Mouse (Mus musculus): ENCODE data around the gene Spaca4. TPM values are rescaled to one million over a fixed set of nuclear protein-coding genes. Genes with fewer than 3 reads are reported as not detected.
A peak's percentile ranks its signal among the peaks of the same experiment; 100 is the strongest.

Gene Spaca4
- polyA plus RNA-seq, 1 experiment from 2014 or later, result not detected

DNA sequence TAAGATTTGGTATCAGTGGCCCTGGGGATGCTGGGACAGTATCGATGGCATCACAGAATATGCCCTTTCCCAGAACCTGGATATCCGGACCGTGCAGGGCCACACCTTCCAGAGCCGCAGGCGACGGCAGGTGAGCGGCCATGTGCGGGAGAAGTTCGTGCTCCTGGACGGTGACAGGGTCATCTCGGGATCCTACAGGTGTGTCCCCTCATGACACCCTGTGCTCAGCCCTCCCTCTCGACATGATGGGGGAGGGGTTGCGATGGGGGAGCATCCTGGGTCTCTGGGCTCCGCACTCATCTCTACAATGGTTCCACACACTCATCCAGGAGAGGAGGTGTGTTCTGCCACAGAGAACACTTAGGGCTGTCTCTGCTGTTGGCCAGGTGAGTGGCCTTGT, 1.8 kb downstream of the Spaca4 start:
- peaks cover 48% of the 10 kb centered on the region for H3K36me3 ChIP-seq (ENCODE audit: control insufficient read depth, insufficient read depth, low read length)
- 92% methylated on average over 14 of the region's 14 CpGs for WGBS
- ATAC-seq (ENCODE audit: insufficient number of reproducible peaks, insufficient read depth, low FRiP score, low read depth), result no peak
- no peak overlapping the region for H3K4me3 ChIP-seq (ENCODE audit: low read depth, low read length)
- no peak overlapping the region for H3K27ac ChIP-seq (ENCODE audit: low read length)
- H3K27me3 ChIP-seq (ENCODE audit: control insufficient read depth, insufficient read depth, low read length), result no peaks in the 10 kb centered on the region
- H3K4me1 ChIP-seq (ENCODE audit: control insufficient read depth, insufficient read depth, low read length), result peaks cover 12% of the 10 kb centered on the region
- no peaks in the 10 kb centered on the region for H3K9me3 ChIP-seq (ENCODE audit: control insufficient read depth, low read depth, low read length)
- no peak overlapping the region for H3K4me2 ChIP-seq (replicated peaks; ENCODE audit: low read depth, low read length)
- no peak overlapping the region for H3K9ac ChIP-seq (replicated peaks; ENCODE audit: low read depth, low read length)

GRCm38 (mm10) chr7:45723301-45723700, 2.3 kb downstream of the Spaca4 start:
- Histone ChIP-seq H3K4me1 (ENCODE audit: control insufficient read depth, insufficient read depth, low read length) (peaks cover 12% of the 10 kb centered on the region), H3K9me3 (ENCODE audit: control insufficient read depth, low read depth, low read length) (no peaks in the 10 kb centered on the region), H3K27ac (ENCODE audit: low read length) (no peak overlapping the region), H3K4me2 (replicated peaks; ENCODE audit: low read depth, low read length) (no peak overlapping the region), H3K9ac (replicated peaks; ENCODE audit: low read depth, low read length) (no peak overlapping the region), H3K4me3 (ENCODE audit: low read depth, low read length) (no peak overlapping the region), H3K27me3 (ENCODE audit: control insufficient read depth, insufficient read depth, low read length) (no peaks in the 10 kb centered on the region), H3K36me3 (ENCODE audit: control insufficient read depth, insufficient read depth, low read length) (peaks cover 48% of the 10 kb centered on the region)
- ATAC-seq (ENCODE audit: insufficient number of reproducible peaks, insufficient read depth, low FRiP score, low read depth), result no peak
- 77% methylated on average over 4 of the region's 4 CpGs for WGBS

- no peak for ATAC-seq (ENCODE audit: insufficient number of reproducible peaks, insufficient read depth, low FRiP score, low read depth)
- H3K9me3 ChIP-seq (ENCODE audit: control insufficient read depth, low read depth, low read length), result no peaks in the 10 kb centered on the region
- H3K9ac ChIP-seq (replicated peaks; ENCODE audit: low read depth, low read length), result no peak overlapping the region
- no peaks in the 10 kb centered on the region for H3K27me3 ChIP-seq (ENCODE audit: control insufficient read depth, insufficient read depth, low read length)
- H3K4me3 ChIP-seq (ENCODE audit: low read depth, low read length), result no peak overlapping the region
- H3K27ac ChIP-seq (ENCODE audit: low read length), result no peak overlapping the region
- H3K36me3 ChIP-seq (ENCODE audit: control insufficient read depth, insufficient read depth, low read length), result peaks cover 48% of the 10 kb centered on the region
- H3K4me2 ChIP-seq (replicated peaks; ENCODE audit: low read depth, low read length), result no peak overlapping the region
- WGBS, result 76% methylated on average over 13 of the region's 13 CpGs
- peaks cover 12% of the 10 kb centered on the region for H3K4me1 ChIP-seq (ENCODE audit: control insufficient read depth, insufficient read depth, low read length)
Observed at GRCm38 (mm10) chr7:45722348-45722713, 3.3 kb downstream of the Spaca4 start.

DNA sequence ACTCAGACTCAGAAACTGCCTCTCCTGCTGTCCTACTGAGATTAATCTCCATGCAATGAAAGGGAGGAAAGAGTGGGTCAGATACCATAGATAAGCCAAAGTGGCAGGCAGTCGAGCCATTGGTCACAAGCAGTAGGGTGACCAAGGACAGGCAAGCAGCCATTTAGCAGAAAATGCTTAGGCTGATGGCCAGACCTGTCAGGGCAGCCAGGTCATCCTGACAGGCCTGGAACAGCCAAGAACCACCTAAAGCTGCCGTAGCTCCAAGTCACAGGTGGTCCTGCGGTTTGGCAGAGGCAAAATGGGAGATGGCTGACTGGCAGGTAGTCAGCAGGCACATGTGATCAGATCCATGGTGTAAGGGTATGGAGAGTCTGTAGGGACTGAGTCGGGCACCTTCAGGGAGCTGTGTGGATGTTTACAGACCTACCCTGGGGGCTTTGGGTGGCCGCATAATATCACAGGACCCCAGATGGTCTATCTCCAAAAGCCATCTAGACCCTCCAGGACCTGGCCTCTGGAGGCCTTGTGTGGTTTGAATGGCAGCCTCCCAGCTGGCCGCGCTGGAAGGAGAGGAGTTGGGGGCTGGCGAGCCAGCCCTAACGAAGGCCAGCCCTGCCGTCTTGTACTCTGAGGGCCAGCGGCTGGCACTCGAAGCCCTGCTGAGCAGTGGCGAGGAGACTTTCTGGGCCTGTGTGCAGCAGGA, 3.8 kb downstream of the Spaca4 start:
- no peak for ATAC-seq (ENCODE audit: insufficient number of reproducible peaks, insufficient read depth, low FRiP score, low read depth)
- Histone ChIP-seq H3K4me3 (ENCODE audit: low read depth, low read length) (peak overlapping the region; percentile 8; the same call in 1 of the 2 replicates), H3K4me1 (ENCODE audit: control insufficient read depth, insufficient read depth, low read length) (peaks cover 16% of the 10 kb centered on the region), H3K9me3 (ENCODE audit: control insufficient read depth, low read depth, low read length) (no peaks in the 10 kb centered on the region), H3K4me2 (replicated peaks; ENCODE audit: low read depth, low read length) (peak overlapping the region; percentile 14; the same call in 1 of the 2 replicates), H3K27me3 (ENCODE audit: control insufficient read depth, insufficient read depth, low read length) (no peaks in the 10 kb centered on the region), H3K9ac (replicated peaks; ENCODE audit: low read depth, low read length) (no peak overlapping the region), H3K36me3 (ENCODE audit: control insufficient read depth, insufficient read depth, low read length) (peaks cover 48% of the 10 kb centered on the region), H3K27ac (ENCODE audit: low read length) (no peak overlapping the region)
- 60% methylated on average over 13 of the region's 13 CpGs for WGBS

DNA sequence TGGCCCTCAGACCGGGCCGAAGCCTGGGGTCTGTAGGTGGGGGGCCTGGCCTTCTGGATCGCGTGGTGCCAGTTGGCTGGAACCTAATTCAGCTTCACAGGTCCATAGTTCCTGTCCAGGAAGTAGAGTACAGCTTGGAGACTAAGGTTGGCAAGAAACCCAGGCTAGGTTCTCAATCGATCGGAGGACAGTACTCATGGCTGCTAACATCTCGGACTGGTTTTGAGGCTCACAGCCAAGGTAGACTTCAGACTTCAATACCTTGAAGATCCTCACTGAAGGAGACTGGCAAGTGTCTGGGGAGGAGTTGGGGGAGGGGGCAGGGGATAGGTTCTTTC, 4.4 kb downstream of the Spaca4 start:
- Histone ChIP-seq H3K4me1 (ENCODE audit: control insufficient read depth, insufficient read depth, low read length) (peaks cover 22% of the 10 kb centered on the region), H3K36me3 (ENCODE audit: control insufficient read depth, insufficient read depth, low read length) (peaks cover 44% of the 10 kb centered on the region), H3K9ac (replicated peaks; ENCODE audit: low read depth, low read length) (no peak overlapping the region), H3K27me3 (ENCODE audit: control insufficient read depth, insufficient read depth, low read length) (no peaks in the 10 kb centered on the region), H3K4me2 (replicated peaks; ENCODE audit: low read depth, low read length) (peak overlapping the region; percentile 18; the same call in 1 of the 2 replicates), H3K27ac (ENCODE audit: low read length) (peak overlapping the region; percentile 63; the same call in 1 of the 2 replicates), H3K4me3 (ENCODE audit: low read depth, low read length) (peak overlapping the region; percentile 8; the same call in 1 of the 2 replicates), H3K9me3 (ENCODE audit: control insufficient read depth, low read depth, low read length) (no peaks in the 10 kb centered on the region)
- WGBS, result 74% methylated on average over 7 of the region's 7 CpGs
- ATAC-seq (ENCODE audit: insufficient number of reproducible peaks, insufficient read depth, low FRiP score, low read depth), result no peak

DNA sequence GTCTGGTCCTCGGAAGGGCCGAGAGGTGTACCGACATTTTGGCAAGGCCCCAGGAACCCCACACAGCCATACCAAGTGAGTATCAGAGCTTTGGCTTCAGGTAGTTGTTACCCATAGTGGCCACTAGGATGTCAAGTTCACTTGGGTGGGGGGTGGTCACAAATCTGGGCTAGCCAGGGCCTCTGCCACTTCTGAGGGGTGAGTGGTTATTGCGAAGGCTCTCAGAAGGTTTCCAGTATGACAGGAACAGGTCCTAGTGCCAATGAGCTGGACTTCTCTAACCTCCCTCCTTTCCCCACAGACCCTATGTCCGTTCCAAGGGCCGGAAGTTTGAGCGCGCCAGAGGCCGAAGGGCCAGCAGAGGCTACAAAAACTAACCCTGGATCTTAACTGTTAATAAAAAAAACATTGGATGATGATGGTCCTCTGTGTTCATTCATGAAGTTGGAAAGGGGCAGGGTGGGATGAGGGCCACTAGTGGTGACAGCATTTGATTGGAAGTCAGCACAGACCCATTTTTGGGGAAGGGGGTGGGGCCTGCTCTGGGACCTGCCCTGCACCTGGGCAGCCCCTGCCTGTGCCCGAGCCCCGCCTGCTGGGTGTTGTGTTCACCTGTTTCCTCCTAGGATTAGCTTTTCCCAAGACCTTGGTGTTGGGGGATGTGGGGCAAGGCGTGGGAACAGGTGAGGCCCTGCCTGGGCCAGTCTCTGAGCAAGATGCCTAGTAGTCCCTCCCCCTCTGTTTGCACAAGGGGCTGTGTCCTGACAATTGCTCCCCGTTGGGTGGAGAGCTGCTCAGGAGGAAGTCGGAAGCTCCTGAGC, 5.0 kb downstream of the Spaca4 start, which contains the start of gene Fam83e:
Gene Fam83e (plus strand): TSS at position 800 of the 821 bp plus-strand sequence.
- peak within 1 kb of the TSS; percentile 63; the same call in 1 of the 2 replicates for H3K27ac ChIP-seq (ENCODE audit: low read length)
- WGBS, result 76% methylated on average over 14 of the region's 14 CpGs
- no peak within 1 kb of the TSS for H3K9ac ChIP-seq (replicated peaks; ENCODE audit: low read depth, low read length)

DNA sequence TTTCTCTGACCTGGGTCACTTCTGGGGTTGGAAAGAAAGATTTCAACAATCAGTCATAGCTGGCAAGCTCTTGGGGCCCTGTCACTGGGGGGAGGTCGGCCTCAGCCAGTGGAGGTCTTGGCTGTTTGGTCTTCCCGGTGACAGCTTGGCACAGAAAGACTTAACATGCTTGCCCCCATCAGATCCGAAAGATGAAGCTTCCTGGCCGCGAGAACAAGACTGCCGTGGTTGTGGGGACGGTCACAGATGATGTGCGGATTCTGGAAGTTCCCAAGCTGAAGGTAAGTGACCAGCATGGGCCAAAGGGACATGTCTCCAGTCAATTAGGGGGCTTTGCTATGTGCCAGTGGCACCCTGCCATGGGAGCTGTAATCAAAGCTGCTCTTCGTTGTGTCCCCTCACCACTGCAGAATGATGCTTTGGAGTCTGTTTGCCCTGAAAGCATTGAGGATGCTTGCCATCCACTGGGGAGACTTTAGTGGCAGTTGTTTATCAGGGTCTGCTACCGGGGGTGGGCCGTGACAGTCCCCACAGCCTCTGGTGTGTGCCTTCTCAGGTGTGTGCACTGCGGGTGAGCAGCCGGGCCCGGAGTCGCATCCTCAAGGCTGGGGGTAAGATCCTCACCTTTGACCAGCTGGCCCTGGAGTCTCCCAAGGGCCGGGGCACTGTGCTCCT, 5.7 kb downstream of the Spaca4 start:
- peak overlapping the region; percentile 15; the same call in 1 of the 2 replicates for H3K27ac ChIP-seq (ENCODE audit: low read length)
- peak overlapping the region; percentile 97; the same call in 1 of the 2 replicates for H3K4me3 ChIP-seq (ENCODE audit: low read depth, low read length)
- 0 out of 2 replicates have a peak overlapping the region, but pooled peaks have one; percentile 18 for H3K4me2 ChIP-seq (replicated peaks; ENCODE audit: low read depth, low read length)
- peaks cover 37% of the 10 kb centered on the region for H3K36me3 ChIP-seq (ENCODE audit: control insufficient read depth, insufficient read depth, low read length)
- WGBS, result 86% methylated on average over 15 of the region's 16 CpGs
- ATAC-seq (ENCODE audit: insufficient number of reproducible peaks, insufficient read depth, low FRiP score, low read depth), result no peak
- no peak overlapping the region for H3K9ac ChIP-seq (replicated peaks; ENCODE audit: low read depth, low read length)
- H3K27me3 ChIP-seq (ENCODE audit: control insufficient read depth, insufficient read depth, low read length), result no peaks in the 10 kb centered on the region
- H3K9me3 ChIP-seq (ENCODE audit: control insufficient read depth, low read depth, low read length), result no peaks in the 10 kb centered on the region
- H3K4me1 ChIP-seq (ENCODE audit: control insufficient read depth, insufficient read depth, low read length), result peaks cover 31% of the 10 kb centered on the region

More for the DNA sequence above, 5.0 kb downstream of the Spaca4 start, which contains the start of gene Fam83e:
- H3K4me1 ChIP-seq (ENCODE audit: control insufficient read depth, insufficient read depth, low read length), result peaks cover 28% of the 10 kb centered on the region
- no peaks in the 10 kb centered on the region for H3K27me3 ChIP-seq (ENCODE audit: control insufficient read depth, insufficient read depth, low read length)
- peak within 1 kb of the TSS; percentile 18 for H3K4me2 ChIP-seq (replicated peaks; ENCODE audit: low read depth, low read length)
- H3K4me3 ChIP-seq (ENCODE audit: low read depth, low read length), result peak within 1 kb of the TSS; percentile 8; the same call in 1 of the 2 replicates
- H3K36me3 ChIP-seq (ENCODE audit: control insufficient read depth, insufficient read depth, low read length), result peaks cover 39% of the 10 kb centered on the region
- H3K9me3 ChIP-seq (ENCODE audit: control insufficient read depth, low read depth, low read length), result no peaks in the 10 kb centered on the region
- ATAC-seq (ENCODE audit: insufficient number of reproducible peaks, insufficient read depth, low FRiP score, low read depth), result peak; percentile 74

GRCm38 (mm10) chr7:45719180-45719579, 6.4 kb downstream of the Spaca4 start:
- Histone ChIP-seq H3K27me3 (ENCODE audit: control insufficient read depth, insufficient read depth, low read length) (no peaks in the 10 kb centered on the region), H3K4me3 (ENCODE audit: low read depth, low read length) (peak overlapping the region; percentile 97), H3K36me3 (ENCODE audit: control insufficient read depth, insufficient read depth, low read length) (peaks cover 32% of the 10 kb centered on the region), H3K4me1 (ENCODE audit: control insufficient read depth, insufficient read depth, low read length) (peaks cover 36% of the 10 kb centered on the region), H3K27ac (ENCODE audit: low read length) (no peak overlapping the region), H3K9me3 (ENCODE audit: control insufficient read depth, low read depth, low read length) (no peaks in the 10 kb centered on the region), H3K9ac (replicated peaks; ENCODE audit: low read depth, low read length) (peak overlapping the region; percentile 99; the same call in 1 of the 2 replicates), H3K4me2 (replicated peaks; ENCODE audit: low read depth, low read length) (peak overlapping the region; percentile 82)
- no peak for ATAC-seq (ENCODE audit: insufficient number of reproducible peaks, insufficient read depth, low FRiP score, low read depth)
- 74% methylated on average over 10 of the region's 10 CpGs for WGBS
